Mouse (Mus musculus): ENCODE results near the gene Nkx1-1.
A peak's percentile ranks its signal among the peaks of the same experiment; 100 is the strongest.

Gene Nkx1-1

DNA sequence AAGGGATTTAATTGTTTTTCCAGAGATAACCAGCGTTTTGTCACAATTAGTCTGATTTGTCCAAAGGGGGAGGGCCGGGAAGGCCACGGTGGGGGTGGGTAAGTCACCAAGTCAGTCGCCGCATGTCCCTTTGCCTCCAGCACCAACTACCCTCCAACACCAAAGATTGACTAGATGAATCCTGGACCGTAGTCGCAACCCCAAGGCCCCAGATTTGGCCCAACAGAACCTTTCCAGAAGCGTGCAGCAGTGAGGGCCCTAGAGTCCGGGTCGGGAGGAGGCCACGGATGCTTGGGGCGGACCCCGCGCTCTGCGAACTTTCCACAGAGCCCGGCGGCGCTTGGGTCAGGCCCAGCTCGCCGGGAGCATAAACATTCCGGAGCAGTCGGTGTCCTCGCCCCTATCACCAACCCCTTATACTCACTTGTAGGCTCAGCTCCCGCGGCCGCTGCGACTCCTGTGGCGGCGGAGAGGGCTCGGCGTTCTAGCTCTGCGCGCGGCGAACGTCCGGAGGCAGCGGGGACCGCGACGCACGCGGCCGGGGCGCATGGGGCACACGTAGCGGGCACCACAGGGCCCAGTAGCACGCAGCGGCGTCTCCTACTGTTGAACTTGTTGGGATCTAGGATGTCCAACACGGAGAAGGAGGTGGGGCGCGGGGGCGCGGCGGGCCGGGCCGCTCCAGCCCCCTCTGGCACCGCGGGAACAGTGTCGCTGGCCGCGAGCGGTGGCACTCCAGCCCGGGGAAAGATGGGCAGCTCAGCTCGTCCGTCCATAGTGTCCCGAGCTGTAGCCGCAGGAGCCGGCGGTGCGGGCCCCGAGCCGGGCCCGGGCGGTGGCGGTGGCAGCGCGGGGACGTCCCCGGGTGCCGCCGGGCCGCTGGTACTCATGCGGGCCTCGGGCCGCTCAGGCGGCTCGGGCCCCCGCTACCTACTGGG, at the start of gene Nkx1-1:
Nkx1-1 (minus strand) TSS at position 776 of the 938 bp plus-strand sequence.
- DNase-seq: no peak

DNA sequence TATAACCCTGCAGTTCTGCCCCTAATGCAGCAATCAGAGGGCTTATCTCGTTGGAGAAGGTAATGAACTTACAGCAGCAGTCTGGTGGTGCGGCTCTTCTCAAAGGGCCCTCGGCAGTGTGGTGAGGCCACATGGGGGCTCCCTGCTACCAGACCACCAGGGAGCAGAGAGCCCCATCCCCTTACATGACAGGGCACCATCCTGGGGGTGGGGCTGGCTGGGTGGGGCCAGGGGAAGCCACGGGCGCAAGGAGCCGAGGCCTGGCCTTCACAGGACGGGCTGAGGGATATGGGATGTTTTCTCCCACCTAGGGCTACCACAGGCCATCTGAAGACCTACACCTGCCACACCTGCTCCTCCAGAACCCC, 47.5 kb upstream of the Nkx1-1 start:
- no peak for DNase-seq

DNA sequence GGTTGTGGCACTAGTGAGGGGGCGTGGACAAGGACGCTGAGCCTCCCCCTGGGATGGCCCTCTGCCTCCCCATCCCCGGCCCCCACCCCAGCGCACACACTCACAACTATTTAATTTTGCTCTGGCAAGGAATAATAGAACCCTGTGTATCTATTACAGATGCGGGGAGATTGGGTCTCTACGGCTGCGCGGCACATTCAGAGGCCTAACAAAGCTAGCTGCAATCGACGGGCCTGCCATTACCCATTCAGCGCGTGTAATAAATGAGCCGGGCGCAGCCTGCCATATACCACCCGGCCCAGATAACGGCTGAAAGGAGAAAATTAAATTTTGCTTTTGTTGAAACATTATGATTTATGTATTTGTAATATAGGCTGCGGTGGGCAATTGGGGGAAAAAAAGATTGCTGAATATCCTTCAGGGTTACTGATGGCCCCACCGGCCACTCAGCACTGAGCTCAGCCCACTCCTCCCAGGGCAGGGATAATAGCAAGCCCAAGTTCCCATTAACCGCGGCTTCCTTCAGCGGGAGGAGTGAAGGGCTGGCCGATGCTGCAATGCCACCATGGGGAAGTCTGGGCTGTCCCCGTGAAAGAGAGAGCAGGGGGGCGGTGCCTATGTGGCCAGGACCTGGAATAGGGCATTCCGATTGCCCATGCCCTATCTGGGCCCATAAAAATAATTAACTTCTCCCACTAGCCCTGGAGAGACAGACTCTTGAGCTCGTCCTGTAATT, 47.0 kb upstream of the Nkx1-1 start:
- no peak for DNase-seq

DNA sequence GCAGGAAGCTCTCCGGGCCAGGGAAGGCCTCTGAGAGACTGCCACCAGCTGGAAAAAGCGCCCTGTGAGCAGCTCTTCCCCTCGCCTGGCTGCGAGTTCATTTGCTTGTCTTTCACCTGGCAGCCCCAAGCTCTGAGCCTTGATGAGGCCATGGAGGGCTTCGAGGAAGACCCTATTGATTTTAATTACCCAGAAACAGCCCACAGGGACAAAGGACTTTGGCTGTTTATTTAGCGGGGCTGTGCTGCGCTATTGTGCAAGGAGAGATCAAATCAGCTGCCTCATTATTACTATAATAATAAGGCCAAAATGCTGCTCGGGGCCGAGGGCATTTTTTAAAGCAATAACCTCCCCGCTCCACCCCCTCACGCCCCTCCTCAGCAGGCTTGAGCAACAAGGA, 31.7 kb upstream of the Nkx1-1 start:
- DNase-seq: no peak

DNA sequence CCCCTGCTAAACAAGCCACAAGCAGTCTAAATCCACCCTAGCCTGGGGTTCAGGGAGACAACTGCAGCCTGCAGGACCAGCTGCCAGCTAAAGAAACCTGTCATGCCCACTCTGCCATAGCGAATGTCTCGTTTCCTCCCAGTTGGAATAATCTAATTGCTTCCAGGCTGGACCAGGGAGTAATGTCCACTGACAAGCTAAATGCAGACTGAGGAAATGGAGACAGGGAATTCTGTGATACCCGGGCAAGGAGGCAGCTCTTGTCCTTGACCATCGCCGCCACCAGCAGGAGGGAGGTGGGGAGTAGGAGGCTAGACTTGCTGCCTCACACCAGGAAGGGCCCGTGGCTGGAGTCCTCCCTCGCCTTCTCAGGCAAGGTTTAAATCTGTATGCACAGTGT, 30.6 kb upstream of the Nkx1-1 start:
- no peak for DNase-seq

DNA sequence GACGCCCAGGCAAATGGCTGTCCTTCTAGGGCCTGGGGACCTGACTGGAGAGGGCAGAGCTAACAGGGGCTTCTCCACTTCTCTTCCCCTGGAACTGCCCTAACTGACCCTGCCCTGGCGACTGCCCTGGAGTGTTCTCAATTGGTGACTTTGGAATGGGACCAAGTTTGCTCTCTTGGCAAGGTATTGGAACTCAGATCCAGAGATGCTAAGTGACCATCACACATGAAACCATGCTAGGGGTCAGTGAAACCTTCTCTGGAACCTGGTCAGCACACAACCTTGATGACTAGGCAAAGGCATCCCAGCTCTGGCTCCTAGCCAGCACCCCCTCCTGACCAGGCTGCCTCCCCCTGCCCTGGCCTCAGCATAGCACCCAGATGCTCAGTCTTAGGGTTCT, 25.3 kb upstream of the Nkx1-1 start:
- no peak for DNase-seq

DNA sequence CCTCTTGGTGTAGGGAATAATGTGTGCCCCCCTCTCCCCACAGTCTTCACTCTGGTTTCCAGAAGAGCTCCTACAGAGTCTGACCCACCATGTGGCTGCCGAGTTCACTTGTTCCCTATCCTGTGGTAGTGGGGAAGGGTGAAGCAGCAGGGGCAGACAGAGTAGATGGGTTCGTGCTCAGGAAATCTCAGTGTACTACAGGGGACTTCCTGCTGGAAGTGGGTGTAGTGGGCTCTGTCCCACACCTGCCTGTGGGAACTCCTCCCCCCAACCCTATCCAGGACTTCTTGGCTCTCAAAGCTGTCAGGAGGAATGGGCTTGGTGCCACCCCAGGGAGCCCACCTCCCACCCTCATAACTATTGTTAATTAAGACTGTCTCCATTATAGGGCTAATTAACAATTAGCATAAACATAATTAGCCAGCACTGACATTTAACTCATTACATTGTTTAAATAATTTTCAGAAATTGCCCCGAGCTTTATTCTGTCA, 24.4 kb upstream of the Nkx1-1 start:
- DNase-seq: no peak

DNA sequence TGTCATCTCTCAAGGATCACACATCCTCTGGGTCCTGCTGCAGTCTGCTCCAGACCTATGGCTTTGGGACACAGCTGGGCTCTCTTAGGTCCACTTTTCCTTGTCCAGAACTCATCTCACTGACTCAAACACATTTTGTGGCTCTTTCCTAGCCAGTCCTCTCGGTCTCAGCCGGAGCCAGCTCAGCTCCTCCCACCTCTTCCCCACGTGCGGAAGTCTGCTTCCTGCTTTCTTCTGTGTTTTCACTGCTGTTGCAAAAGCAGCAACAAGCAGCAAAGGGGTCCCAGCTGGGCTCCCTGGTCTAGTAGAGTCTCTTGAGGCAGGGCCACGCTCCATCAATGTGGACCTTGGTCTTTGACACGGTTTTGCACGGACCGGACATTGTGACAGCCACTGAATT, 22.0 kb upstream of the Nkx1-1 start:
- peak in 1 of 2 experiments; percentile 12 for DNase-seq

DNA sequence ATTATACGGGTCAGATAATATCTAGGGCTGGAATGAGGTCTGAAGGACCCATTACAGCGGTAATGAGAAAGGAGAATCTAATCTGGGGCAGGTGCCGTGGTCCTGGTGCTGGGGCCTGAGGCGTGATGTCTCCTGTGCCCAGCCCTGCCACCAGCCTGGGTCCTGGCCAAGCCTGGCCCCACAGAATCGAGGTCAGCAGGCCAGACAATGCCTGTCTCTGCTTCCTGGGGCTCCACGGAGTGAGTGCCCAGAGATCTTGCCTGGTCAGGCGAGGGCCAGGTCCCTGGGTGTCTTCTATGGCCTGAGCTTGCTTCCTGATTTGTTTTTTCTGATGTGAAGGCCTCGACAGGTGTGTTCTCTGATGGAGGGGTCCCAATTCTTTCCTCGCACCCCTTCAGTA, 10.0 kb upstream of the Nkx1-1 start:
- DNase-seq: no peak

DNA sequence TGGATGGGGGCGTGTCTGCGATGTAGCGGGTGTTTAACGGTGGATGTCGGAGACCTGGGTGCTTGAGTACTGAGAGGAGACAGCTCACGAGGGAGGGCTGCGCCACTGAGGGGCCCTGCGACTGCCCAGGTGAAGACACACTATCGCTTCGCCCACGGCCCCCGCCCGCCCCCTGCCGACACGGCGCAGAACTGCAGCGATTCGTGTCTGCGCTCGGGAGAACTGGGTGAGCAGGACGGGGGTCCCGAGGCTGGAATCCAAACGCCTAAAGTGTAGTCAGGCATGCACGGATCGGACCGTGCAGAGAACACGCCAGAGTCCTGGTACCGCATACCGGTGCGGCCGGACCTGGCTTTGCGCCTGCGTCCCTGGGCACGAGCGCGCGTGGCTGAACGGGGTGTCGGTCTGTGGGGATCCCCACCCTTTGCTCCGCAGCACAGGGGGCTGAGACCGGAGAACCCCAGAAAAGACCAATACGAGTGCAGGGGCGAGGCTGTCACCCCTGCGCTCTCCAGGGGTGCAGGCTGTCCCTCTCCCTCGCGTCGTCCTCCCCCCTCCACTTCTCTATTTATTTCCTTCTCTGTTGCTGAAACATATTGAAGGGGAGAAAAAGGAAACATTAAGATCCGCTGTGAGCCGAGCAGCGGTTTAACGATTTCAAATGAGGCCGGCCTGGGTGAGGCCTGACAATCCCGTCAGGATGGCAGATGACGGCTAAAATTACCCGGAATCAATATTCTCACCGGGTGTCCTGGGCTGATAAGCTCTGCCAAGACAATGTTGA, 9.3 kb upstream of the Nkx1-1 start:
- peak; percentile 59 to 68 for DNase-seq

DNA sequence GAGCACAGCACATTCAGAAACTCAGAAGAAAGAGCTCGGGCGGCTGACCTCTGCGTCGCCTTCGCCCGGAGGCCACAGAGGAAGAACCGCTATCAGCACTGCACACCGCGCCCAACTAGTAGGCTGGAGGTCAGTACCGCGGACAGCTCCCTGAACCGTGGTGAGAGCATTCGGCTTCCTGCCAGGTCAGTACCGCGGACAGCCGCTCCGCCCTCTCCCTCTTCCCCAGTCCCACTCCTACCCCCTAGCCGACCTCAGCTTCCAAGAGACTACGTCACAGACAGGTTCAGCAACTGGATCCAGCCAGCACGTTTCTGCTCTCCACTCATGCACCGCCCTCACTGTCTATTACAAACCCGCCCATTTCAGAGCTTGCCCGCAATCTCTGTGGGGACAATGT, 4.4 kb upstream of the Nkx1-1 start:
- DNase-seq: peak; percentile 78 to 81

DNA sequence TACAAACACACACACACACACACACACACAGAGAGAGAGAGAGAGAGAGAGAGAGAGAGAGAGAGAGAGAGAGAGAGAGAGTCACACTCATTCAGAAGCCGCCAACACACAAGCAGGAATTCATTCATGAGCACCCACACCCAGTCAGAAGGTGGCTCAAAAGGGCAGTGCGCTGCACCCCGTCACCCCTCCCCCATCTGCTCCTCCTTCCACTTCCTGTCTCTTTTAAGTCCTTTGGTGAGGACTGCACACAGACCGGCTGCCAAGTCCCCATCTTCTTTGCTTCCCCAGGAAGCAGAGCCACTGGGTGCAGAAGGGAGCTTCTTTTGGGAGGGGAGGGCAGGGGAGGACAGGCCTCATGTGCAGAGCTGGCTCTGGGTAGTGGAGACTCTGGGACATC, 2.2 kb upstream of the Nkx1-1 start:
- DNase-seq: peak; percentile 15 to 32

DNA sequence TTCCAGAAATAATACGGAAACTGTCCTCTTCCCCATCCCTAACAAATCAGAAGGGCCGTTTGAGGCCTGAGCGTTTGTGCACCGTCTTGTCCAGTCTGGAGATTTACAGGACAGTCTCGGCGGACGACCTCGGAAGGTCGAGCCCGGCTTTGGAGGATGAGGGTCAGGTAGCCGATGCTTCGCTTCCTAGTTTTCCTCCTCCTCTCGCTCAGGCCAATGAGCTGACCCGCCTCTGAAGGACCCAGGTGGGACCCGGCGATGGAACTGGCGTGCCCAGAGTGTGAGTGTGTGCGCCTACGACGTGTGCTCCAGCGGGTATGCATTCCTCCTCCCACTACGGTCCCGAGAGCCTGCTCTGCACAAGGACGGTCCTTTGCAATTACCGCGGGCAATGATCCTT, 1.4 kb upstream of the Nkx1-1 start:
- no peak for DNase-seq

DNA sequence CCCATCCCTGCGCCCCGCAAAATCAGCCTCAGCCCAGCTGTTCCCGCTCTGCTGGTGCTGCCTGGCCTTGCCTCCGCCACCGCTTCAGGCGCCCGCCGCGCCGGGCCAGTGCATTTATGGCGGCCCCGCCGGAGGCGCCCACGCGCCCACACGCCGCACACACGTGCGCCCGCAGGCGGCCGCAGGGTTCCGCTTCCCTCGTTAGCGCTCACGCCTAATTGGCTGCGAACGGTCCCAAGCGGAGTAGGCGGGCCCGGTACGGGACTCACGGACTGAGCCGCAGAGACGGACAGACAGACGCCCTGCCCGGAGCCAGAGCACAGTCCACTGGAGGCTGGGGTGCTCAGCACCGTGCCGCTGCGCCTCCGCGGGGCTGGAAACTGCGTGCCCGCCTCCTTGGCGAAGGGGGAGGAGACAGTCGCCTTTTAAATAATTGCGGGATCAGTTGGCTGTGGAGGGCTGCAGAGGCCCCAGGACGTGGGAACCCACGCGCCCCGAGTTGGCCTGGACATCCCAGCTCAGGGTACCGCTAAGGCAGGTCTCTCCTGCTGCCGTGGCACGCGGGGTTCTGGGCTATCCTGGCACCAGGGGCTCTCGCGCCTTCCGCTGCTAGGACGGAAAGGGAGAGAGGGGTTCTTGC, 485 bp upstream of the Nkx1-1 start:
- DNase-seq: no peak

DNA sequence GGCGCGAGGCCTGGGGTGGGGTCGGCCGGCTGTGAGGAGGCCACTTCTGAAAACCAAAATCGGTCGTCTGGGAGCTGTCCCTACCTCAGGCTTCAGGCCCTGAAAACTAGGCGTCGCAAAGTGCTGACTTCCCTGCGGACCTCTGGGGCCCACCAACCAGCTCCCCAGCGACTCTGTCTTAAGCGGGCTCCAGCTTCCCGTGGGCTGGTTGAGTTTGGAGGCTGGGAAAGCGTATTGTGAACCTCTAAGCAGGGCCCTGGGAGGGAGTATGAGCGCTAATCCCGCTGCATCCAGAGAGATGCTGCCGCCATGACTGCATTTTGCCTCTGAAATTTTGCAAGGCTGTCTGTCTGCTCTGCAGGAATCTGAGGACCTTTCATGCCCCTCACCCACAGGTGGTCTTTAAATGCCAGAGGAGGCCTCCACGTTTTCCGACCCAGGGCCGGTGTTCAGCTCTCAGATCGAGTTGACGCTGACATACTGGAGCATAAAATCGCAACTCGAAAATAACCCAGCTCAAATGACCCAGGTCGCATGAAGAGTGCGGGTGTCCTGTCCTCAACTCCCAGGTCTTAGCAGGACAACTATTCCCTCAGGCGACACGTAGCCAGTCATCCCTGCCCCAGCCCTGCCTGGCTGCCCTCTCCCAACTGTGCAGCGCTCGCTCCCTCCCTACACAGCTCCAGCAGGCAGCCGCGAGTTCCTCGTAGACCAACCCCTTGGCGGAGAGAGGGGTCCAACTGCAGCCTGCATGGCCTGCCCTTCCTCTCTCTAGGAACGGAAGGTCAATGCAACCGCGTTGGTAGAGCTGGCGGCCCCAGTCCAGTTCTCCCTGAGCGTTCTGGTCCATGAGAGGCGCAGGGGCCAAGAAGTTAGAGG, 1.5 kb downstream of the Nkx1-1 start:
- no peak for DNase-seq

DNA sequence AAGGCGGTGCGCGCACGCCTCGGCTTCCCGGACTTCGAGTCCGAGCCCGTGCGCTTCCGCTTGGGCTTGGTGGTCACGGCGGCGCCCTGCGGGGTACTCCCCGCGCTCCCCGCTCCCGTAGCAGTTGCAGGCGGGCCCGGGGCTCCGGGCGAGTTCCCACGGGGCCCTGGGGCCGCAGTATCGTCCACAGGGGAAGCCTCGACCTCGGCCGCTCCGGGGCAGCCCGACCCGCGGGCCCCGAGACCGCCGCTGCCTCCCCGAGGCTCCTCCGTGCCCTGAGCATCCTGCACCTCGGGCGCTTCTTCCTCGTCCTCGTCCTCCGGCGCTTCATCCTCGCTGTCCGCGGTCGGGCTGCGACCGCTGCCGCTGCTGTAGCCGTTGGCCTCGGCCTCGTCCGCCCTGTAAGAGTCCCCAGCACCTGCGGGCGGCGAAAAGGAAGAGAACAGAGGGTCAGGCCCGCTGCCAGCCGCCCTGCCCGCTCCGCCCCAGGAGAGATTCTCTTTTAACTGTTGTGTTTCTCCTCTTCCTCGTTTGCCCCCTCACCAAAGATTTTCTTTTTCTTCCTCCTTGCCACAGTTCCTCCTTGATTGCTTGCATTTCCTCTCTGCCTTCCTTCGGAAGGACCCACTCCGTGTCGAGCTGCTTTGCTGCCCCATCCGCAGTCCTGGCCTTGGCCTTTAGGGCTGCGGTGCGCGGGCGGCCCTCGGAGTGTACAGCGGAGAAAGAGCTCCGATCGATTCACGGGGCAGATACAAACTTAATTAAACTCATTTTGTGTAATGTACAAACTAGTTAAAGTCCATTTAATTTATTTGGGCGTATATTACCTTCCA, 2.4 kb downstream of the Nkx1-1 start:
- DNase-seq: no peak

DNA sequence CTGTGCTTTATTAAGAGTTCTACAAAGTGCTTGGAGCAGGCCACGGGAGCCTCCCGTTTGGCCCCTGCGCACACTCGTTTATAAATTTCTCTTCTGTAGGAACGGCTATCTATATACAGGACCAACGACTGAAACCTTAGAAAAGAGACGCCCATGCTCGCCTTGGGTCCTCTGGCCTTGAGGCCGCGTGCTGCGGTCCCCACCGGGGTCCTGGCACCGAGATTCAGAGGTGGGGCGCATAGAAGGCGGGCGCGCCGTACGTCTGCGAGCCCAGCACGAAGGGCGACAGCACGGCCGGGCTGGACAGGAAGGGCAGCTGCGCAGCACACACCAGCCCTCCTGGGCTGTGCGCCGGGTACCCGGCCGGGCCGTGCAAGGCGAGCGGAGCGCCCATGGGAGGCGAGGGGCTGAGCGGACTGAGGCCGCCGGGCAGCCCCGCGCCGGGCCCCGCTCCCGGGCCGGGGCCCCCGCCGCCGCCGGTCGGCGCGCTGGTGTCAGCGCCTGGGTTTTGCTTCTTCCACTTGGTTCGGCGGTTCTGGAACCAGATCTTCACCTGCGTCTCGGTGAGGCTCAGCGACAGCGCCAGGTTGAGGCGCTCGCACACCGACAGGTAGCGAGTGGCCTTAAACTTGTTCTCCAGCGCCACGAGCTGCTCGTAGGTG, 3.1 kb downstream of the Nkx1-1 start:
- no peak for DNase-seq

DNA sequence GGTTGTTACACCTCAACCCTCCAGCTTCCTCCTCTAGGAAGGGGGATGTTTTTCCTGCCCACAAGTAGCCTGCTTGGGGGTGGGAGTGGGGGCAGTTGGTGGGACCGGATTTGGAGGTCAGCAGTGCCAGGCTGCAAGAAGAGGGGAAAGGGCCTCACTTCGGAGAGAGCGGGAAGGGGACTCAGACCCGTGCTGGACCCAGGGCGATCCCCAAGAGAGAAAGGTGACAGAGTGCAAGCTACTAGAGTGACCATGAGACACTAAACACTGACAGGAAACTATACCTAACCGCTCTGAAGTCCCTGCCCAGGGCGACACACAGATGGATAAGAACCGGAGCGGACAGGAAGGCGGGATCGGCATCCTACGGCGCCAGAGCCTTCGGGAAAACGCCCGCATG, 3.7 kb downstream of the Nkx1-1 start:
- no peak for DNase-seq

DNA sequence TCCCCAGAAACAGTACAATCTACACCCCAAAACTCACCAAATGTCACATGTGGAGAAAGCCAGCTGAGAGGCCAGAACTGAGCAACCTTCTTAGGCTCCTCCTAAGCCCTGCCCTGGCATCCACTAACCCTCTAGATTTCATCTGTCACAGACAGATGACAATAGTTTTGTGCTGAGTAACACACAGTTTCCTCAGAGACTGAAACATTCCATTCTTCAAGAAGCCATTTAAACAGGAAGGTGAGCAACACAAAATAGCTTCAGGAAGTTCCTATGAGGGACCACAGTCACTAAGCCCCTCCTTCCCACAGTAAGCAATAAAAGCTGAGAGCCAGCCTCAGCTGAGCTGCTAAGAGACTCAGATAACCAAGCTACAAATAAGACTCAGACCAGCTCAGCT, 6.3 kb downstream of the Nkx1-1 start:
- no peak for DNase-seq

DNA sequence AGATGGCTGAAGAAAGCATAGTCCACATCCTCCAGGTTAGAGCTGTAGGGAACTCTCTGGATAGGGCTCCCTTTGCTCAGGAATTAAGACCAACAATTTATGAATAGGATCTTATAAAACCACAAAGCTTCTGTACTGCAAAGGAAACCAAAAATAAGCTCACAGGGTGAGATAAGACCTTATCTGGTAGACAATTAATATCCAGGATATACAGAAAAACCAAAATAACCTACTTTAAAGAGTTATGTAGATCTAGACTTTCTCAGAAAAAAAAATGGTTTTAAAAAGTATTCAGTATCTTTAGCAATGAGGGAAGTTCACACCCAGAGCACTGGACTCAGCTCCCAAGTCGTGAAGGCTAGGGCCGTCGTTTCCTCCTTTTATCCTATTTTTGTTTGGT, 13.5 kb downstream of the Nkx1-1 start:
- DNase-seq: no peak

Measured in thymus, postnatal 36 days (tissue).